Mouse (Mus musculus) ES-E14 (cell line): ENCODE measurements at regions not wholly inside any gene's neighbourhood (a gene's known extent, or its start where the extent isn't known, plus 50 kb on each side); places are given as distances from the start of the nearest gene placed in this dataset.

ENCODE experiments used
- CHD2 ChIP-seq: IDR thresholded peaks from 2 replicates; pipeline ENCODE4 v1.6.1; 2014; ENCODE audit warnings: mild to moderate bottlenecking, low read depth, low read length, inconsistent platforms
- HCFC1 ChIP-seq: IDR thresholded peaks from 2 replicates; pipeline ENCODE4 v1.6.1; 2012; ENCODE audit warnings: low read length, inconsistent platforms, borderline replicate concordance; ENCODE audit not compliant: insufficient read depth
- ZC3H11A ChIP-seq: IDR thresholded peaks from 2 replicates; pipeline ENCODE4 v1.6.1; 2012; ENCODE audit warnings: low read depth, mild to moderate bottlenecking, inconsistent platforms, low read length, borderline replicate concordance
- ZNF384 ChIP-seq: IDR thresholded peaks from 2 replicates; pipeline ENCODE4 v1.6.1; 2012; ENCODE audit warnings: low read depth, low read length, inconsistent platforms

- TF ChIP-seq ZNF384: no peak
- TF ChIP-seq HCFC1: no peak
- TF ChIP-seq ZC3H11A: no peak
- TF ChIP-seq CHD2: no peak
Observed at GRCm38 (mm10) chr5:99152299-99152698, 115.1 kb upstream of the Prkg2 start.
